Mouse (Mus musculus): ENCODE data around the gene Chrdl2. TPM values are rescaled to one million over a fixed set of nuclear protein-coding genes. Genes with fewer than 3 reads are reported as not detected.
"Not testable (repeated sequence)": the region's sequence is repeated elsewhere in the genome, so short reads cannot be mapped to it uniquely, and the experiment has no call there.

Chrdl2 gene
- total RNA-seq (2021): not detected
- long read RNA-seq, experiment 1: 0 reads
- long read RNA-seq, experiment 2, partial matches to known transcripts: 0 of 1 reads
- long read RNA-seq, experiment 2, other reads (novel, unspliced or antisense): 1 of 1 reads

GRCm38 (mm10) chr7:100005790-100006189 lies at the start of gene Chrdl2:
TSS of gene Chrdl2 (plus strand) at chr7:100006172.
- no peak for DNase-seq

DNA sequence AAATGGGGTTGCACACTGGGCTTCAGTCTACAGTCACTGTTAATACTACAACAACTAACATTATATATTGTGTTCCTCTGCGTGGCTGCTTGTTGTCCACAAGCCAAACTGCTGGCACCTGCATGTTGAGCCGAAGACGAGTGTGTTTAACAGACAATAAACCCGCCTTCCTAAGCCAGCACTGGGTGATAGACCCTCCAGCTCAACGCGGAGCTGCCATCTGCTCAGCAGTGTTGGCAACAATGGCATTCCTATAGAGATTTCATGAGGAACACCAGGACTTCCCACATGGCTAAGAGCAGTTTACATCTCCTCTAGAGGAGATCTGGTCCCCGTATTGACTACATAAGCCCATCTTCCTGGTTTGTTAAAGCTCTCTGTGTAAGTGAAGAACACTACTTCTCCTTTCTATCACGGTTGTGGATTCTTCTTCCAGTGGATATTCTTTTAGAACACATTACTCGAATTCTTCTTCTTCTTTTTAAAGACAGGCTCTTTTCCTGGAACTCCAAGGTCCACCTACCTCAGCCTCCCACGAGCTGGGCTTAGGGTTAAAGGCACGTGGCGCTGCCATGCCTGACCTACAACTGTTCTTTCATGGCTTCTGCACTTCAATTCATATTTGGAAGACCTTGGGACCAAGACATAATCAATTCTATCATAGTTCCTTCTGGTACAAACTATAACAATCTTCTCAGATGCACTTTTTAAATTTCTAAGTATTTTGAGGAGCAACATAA lies 48.6 kb upstream of the Chrdl2 start:
- no peak for DNase-seq

DNA sequence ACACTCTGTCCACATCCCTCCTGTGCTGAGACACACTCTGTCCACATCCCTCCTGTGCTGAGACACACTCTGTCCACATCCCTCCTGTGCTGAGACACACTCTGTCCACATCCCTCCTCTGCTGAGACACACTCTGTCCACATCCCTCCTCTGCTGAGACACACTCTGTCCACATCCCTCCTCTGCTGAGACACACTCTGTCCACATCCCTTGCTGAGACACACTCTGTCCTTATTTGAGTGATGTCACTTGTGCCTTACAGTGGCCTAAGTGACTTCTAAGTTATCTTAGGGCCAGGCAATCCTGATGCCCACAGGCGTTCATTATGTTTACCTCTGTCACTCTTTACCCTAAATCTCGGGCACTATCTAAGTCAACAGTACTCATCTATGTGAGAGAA lies 45.4 kb upstream of the Chrdl2 start:
- not testable (repeated sequence) for DNase-seq

- no peak for DNase-seq
Observed at GRCm38 (mm10) chr7:99961518-99961917, 44.5 kb upstream of the Chrdl2 start.

- DNase-seq: peak; percentile 58 to 87
Observed at GRCm38 (mm10) chr7:99962536-99963236, 43.3 kb upstream of the Chrdl2 start.

DNA sequence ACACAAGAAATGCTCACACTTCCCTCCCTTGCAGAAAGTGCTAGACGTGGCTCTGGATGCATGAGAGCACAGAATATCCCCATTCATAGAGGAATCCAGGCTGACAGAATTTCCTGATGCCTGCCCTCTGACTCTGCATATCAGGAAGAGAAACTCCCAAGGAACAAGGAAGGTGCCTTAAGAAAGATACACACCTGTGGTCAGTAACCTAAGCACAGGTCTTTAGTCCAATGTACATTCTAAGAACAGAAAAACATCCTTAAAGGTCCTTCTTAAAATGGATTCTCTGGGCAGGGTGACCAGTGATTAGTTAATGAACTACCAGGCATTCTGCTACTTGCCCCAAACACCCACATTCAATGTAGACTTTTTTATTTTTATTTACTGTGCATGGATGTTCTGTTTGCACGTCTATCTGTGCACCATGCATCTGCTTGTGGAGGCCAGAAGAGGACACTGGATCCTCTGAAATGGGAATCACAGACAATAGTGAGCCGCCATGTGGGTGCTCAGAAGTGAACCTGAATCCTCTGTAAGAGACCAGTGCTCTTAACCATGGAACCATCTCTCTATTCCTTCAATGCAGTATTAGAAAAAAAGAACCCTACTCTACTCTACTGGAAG lies 42.6 kb upstream of the Chrdl2 start:
- no peak for DNase-seq

DNA sequence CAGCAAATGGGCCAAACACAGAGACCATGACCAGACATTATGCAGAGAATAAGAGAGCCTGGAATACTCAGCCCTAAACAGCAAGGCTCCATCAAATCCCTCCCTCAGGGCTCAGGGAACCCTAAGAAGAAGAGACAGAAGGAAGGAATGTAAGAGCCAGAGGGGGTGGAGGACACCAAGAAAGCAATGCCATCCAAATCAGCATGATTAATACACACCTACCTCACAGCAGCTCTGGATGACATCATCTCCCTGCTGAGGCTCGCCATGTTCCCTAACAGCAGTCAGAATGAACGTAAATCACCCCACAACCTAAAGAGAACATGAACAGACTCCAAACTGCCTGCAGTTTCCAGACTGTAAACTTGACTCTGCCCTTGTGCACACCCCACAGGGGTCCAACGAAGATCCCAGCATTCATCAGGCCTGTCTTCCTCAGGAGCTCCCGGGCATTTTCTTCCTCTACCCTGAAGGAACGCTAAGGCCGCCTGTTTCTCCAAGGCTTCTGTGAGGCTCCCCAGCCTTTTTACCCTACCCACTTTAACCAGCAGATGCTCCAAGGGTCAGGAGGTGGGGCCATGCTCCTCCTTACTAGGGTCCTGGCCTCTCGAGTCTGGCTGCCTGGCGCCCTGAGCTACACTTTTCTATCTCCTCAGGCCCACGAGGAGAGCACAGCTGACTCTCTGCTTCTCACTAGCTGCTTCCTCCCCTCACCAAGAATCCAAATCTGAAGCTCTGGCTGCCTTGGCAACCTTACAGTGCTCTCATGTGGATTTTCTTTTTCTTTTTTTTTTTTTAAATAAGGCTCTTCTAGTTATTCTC lies 40.7 kb upstream of the Chrdl2 start:
- DNase-seq: peak in 1 of 2 experiments; percentile 42

- DNase-seq: no peak
Observed at GRCm38 (mm10) chr7:99966011-99966721, 39.8 kb upstream of the Chrdl2 start.

DNA sequence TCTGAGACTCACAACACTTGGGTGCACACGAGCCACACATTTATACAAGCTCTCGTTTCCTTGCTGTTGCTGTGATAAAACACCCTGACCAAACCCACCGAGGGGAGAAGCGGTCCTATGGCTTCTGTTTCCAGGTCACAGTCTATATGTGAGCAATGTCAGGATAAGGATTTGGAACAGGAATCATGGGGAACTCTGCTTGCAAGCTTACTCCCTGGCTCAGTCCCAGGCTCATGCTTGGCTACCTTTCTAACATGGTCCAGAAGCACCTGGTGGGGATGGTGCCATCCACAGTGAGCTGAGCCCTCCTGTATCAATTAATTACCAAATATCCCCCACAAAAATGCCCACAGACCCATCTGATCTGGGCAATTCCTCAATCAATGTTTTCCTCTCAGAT lies 36.8 kb upstream of the Chrdl2 start:
- DNase-seq: no peak

DNA sequence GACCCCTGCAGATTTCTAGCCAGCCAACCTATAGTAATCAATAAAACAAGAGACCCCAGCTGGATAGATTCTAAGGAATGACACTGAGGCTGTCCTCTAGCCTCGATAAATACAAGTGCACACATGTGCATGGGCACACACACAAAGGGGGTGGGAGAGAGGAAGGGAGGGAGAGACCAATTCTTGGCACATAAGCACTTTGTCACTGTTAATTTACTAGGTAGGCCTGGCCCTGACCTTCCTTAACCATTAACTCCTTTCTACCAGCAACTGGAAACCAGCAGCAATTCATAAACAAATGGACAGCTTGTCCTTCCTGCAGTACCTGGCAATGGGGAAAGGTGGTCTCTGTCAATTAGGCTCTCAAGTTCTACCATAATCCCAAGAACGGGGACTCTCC lies 34.0 kb upstream of the Chrdl2 start:
- DNase-seq: no peak

GRCm38 (mm10) chr7:99972912-99973311 lies 33.1 kb upstream of the Chrdl2 start:
- not testable (repeated sequence) for DNase-seq

DNA sequence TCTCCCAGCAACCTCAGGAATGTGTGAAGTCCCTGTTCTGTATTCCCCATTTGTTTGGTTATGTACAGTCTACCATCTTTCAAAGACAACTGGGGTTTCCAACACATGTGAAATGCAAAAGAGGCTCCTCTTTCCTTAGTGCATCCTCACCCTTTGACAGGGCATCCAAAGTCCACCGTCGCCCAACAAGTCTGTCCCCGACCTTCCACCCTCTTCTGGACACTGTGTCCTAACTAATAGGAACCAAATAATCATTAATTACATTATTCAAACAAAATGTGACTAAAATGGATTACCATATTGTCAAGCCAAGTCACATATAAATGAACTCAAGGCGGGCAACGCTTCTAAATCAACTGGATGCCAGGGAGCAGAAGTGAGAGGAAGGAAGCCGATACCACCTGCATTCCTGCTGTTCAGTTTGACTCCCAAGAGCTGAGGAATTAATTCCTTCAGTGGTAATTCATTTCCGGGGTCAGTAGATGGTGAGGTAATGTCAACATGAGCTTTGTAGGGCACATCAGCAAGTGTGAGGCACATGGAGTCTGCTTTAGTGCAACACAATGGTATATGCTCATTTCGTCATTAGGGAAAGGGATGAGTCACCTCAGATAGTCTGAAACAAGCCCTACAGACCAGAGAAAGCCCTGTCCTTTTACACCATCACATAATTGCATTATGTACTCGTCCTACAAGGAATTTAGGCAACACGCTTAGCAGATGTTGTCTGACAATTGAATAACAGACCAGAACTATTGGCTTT lies 31.6 kb upstream of the Chrdl2 start:
- no peak for DNase-seq

DNA sequence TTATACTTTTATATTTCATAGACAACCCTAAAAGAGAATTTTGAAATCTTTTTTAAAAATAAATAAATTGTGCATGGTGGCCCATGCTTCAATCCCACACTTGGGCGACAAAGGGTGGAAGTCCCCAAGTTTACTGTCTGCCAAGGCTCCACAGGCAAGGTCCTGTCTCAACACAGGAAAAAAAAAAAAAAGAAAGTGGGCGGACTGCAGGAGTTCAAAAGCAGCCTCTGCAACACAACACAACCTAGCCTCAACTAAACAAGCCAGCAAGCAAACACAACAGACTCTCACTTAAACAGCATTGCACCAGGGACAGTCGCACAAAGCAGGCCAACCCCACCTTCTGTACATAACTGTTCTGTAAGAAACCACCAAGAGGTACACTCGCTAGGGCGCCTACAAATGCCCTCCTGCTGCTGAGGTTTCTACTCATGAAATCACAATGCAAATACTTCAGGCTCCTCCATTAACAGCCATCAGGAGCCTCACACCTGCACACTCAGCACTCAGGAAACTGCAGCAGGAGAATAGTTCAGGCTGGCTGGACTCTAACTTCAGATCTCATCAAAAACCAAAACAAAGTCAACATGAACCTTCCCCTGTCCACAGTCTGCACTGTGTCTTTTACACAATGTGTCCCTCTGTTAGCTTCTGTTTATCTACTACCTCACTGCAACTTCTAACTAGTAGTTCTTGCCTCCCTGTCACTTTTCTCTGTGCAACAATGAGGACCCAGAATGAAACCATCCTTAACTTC lies 30.0 kb upstream of the Chrdl2 start:
- no peak for DNase-seq

- no peak for DNase-seq
Observed at GRCm38 (mm10) chr7:99978041-99978440, 27.9 kb upstream of the Chrdl2 start.

DNA sequence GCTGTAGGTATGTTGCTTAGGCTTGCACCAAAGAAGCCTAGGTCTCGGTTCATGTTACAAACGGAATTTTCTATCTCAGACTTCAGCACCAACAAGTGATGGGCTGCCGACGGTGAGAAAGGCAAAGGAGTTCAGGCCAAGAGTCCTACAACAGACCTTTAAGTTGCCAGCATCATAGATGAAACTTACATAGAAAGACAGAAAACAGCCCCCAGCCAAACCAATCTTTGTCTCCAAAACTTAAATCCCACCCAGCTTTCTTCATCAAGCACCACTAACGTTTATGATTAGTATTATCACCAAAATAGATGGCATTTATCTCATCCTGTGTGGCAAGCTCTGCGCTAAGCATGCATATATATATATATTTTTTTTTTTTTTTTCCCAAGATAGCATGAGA lies 26.9 kb upstream of the Chrdl2 start:
- DNase-seq: no peak

GRCm38 (mm10) chr7:99979546-99980131 lies 26.3 kb upstream of the Chrdl2 start:
- peak; percentile 57 to 69 for DNase-seq

GRCm38 (mm10) chr7:99980132-99980591 lies 25.8 kb upstream of the Chrdl2 start, which contains the start of gene Rnf169:
TSS of gene Rnf169 (minus strand) at chr7:99980448.
- peak; percentile 93 to 97 for DNase-seq

DNA sequence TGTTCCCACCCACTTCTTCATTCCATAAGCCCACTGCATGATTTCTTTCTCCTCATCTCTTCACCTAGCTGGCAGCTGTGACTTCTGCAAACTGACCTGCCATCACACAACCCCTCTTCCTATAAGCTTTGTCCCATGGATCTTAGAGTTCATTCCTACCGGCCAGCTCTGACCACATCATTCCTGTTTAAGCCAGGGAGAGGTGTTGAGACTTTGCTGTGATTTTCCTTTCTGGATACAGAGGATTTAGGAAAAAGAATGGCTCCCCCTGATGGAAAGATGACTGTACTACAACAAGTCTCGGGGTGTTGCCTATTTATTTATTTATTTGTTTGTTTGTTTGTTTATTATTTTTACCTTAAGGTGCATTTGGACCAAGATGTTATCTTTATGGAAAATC lies 24.7 kb upstream of the Chrdl2 start:
- DNase-seq: peak; percentile 57 to 75

Data from heart, adult 18-20 months (tissue).